Mouse (Mus musculus) liver, adult 2 months (tissue): Measurements from ENCODE around the gene Hspb11.

Experiments
- CTCF ChIP-seq: fragments of 200-500 bp; IDR thresholded peaks from 2 replicates; pipeline ENCODE4 v1.5.1; 2011; ENCODE audit warnings: low read depth, low read length, control low read depth
- POLR2A ChIP-seq: fragments of 200-500 bp; IDR thresholded peaks from 2 replicates; pipeline ENCODE4 v1.6.1; 2011; ENCODE audit warnings: low read length, control low read depth; ENCODE audit not compliant: insufficient read depth; ENCODE audit errors: extremely low read depth

DNA sequence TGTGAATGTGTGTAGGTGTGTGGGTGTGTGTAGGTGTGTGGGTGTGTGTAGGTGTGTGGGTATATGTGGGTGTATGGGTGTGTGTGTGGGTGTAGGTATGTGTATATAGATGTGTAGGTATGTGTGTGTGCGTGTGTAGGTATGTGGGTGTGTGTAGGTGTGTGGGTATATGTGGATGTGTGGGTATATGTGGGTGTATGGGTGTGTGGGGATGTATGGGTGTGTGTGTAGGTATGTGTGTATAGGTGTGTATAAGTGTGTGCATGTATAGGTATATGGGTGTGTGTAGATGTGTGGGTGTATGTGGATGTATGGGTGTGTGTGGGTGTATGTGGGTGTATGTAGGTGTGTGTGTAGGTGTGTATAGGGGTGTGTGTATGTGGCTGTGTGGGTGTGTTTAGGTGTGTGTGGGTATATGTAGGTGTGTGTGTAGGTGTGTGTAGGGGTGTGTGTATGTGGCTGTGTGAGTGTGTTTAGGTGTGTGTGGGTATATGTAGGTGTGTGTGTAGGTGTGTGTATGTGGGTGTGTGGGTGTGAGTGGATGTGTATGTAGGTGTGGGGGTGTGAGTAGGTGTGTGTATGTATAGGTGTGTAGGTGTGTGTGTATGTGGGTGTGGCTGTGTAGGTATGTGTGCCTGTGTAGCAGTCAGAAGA is 47.6 kb downstream of the Hspb11 start:
- TF ChIP-seq POLR2A (no peak), CTCF (no peak)
